Mouse (Mus musculus) layer of hippocampus, adult 11-12 months (tissue): Measurements from ENCODE around the gene Mfsd4b4.
"Not testable (repeated sequence)": the region's sequence is repeated elsewhere in the genome, so short reads cannot be mapped to it uniquely, and the experiment has no call there.

Experiments used
- DNase-seq: peaks from one replicate; pipeline ENCODE4 v3.0.0; 2022; ENCODE audit warnings: low spot score

Mfsd4b4 gene

GRCm38 (mm10) chr10:39898874-39899371, at the start of gene Mfsd4b4:
Gene Mfsd4b4 (minus strand): TSS chr10:39899238.
- DNase-seq = peak; percentile 85

GRCm38 (mm10) chr10:39947195-39947594, 48.2 kb upstream of the Mfsd4b4 start:
- DNase-seq = not testable (repeated sequence)

- DNase-seq = no peak
These were observed 37.5 kb upstream of the Mfsd4b4 start for GRCm38 (mm10) chr10:39936553-39936952.

GRCm38 (mm10) chr10:39926616-39927139, 27.6 kb upstream of the Mfsd4b4 start, which contains the start of gene Mfsd4b2:
Gene Mfsd4b2 (minus strand): TSS chr10:39926923.
- DNase-seq = no peak

- not testable (repeated sequence) for DNase-seq
These were observed 25.5 kb upstream of the Mfsd4b4 start for GRCm38 (mm10) chr10:39924556-39924955.

- no peak for DNase-seq
These were observed 13.6 kb upstream of the Mfsd4b4 start for GRCm38 (mm10) chr10:39912616-39913015.

GRCm38 (mm10) chr10:39908768-39909441, 9.9 kb upstream of the Mfsd4b4 start:
- DNase-seq = no peak

GRCm38 (mm10) chr10:39906799-39907658, 8.0 kb upstream of the Mfsd4b4 start:
- DNase-seq = no peak

GRCm38 (mm10) chr10:39904191-39904590, 5.2 kb upstream of the Mfsd4b4 start:
- DNase-seq = no peak

- DNase-seq = no peak
These were observed 2.5 kb downstream of the Mfsd4b4 start for GRCm38 (mm10) chr10:39896503-39896902.

GRCm38 (mm10) chr10:39893702-39894697, 5.0 kb downstream of the Mfsd4b4 start:
- DNase-seq = no peak

GRCm38 (mm10) chr10:39888621-39889020, 10.4 kb downstream of the Mfsd4b4 start:
- DNase-seq = no peak

- no peak for DNase-seq
These were observed 33.5 kb downstream of the Mfsd4b4 start for GRCm38 (mm10) chr10:39865509-39865908.

- DNase-seq = no peak
These were observed 56.4 kb downstream of the Mfsd4b4 start for GRCm38 (mm10) chr10:39842621-39843020.
